Mouse (Mus musculus): ENCODE measurements around the gene Hvcn1. TPM values are rescaled to one million over a fixed set of nuclear protein-coding genes. Genes with fewer than 3 reads are reported as not detected.

Gene Hvcn1
- polyA plus RNA-seq, 1 experiment from 2014 or later = 1.8 TPM

DNA sequence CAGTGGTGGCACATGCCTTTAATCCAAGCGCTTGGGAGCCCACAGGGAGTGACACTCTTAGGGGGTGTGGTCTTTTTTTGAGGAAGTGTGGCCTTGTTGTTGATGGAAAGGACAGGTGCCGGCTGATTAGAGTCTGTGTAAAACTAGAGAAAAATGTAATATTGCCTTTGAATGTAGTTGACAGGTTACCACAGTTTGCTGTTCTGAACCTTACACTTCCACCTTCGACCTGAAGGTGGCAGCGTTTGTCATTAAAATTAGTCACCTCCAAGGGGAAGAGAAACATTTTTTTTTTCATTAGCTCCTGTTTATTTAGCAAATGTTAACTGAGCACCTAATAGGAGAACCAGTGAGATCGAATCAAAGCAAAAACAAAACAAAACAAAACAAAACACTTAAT lies 61.3 kb downstream of the Hvcn1 start:
- H3K4me2 ChIP-seq = no peak overlapping the region
- ATAC-seq (ENCODE audit: insufficient number of reproducible peaks, low FRiP score) = no peak
- H3K4me1 ChIP-seq (replicated peaks) = peaks cover 12% of the 10 kb centered on the region
- 23% methylated on average over 5 of the region's 5 CpGs for WGBS
- no peak overlapping the region for H3K27ac ChIP-seq (ENCODE audit: poor library complexity, severe bottlenecking)
- H3K27me3 ChIP-seq (replicated peaks) = no peaks in the 10 kb centered on the region
- no peaks in the 10 kb centered on the region for H3K36me3 ChIP-seq
- no peaks in the 10 kb centered on the region for H3K9me3 ChIP-seq (replicated peaks)
- H3K4me3 ChIP-seq = no peak overlapping the region
- H3K9ac ChIP-seq = no peak overlapping the region

DNA sequence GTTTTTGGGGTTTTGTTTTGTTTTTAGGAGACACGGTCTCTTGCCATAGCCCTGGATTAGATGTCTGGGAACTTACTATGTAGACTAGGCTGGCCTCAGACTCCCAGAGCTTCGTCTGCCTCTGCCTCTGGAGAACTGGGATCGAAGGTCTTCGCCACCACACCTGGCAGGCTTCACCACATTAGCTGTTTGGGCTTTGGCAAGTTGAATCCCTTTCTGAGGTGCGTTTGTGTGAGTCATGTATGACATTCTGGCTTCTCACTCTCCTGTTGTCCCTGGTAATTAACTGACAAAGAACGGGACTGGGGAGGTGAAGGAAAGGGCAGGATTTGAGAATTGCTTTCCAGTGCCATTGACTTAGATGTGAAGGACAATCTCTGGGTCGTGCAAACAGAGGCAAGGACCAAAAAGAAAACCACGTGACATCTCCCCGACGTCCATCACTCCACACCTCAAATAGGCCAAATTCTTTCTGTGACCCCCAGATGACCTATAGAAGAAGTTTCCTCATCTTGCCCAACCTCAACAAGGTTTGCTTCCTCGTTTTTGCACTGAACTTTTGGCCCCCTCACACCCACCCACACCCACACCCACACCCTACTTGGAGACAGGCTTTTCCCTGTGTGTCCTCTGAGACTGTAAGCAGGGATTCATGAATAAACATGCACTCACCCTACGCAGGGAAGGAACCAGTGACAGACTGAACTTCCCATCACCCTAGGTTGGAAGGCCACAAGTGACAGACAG lies 62.4 kb downstream of the Hvcn1 start:
- Histone ChIP-seq H3K4me2 (no peak overlapping the region), H3K27ac (ENCODE audit: poor library complexity, severe bottlenecking) (no peak overlapping the region), H3K4me1 (replicated peaks) (peaks cover 7% of the 10 kb centered on the region; the same call in 1 of the 2 replicates), H3K4me3 (no peak overlapping the region), H3K36me3 (no peaks in the 10 kb centered on the region), H3K9ac (no peak overlapping the region), H3K9me3 (replicated peaks) (no peaks in the 10 kb centered on the region), H3K27me3 (replicated peaks) (no peaks in the 10 kb centered on the region)
- WGBS = 55% methylated on average over 12 of the region's 12 CpGs
- no peak for ATAC-seq (ENCODE audit: insufficient number of reproducible peaks, low FRiP score)

DNA sequence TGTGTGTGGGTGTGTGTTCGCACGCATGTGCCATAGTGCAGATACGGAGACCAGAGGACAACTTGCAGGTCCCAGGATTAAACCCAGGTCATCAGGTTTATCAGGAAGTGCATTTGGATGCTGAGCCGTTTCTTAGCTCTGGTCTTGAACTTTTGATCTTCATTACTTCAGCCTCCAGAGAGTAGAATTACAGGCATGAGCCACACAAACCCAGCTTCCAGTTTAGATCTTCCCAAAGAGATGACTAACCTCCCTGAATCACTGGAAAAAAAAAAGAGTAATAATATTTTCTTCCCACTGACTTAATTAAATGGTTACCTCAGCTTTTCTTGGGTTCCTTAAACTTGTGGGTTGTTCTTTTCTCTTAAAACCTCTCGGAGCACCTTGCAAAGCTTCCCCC lies 66.2 kb downstream of the Hvcn1 start:
- Histone ChIP-seq H3K4me2 (no peak overlapping the region), H3K9me3 (replicated peaks) (no peaks in the 10 kb centered on the region), H3K4me1 (replicated peaks) (peaks cover 10% of the 10 kb centered on the region; the same call in 1 of the 2 replicates), H3K9ac (no peak overlapping the region), H3K27ac (ENCODE audit: poor library complexity, severe bottlenecking) (no peak overlapping the region), H3K27me3 (replicated peaks) (0 out of 2 replicates have a peak, but pooled peaks cover 3% of the 10 kb centered on the region), H3K4me3 (no peak overlapping the region), H3K36me3 (no peaks in the 10 kb centered on the region)
- ATAC-seq (ENCODE audit: insufficient number of reproducible peaks, low FRiP score) = no peak
- WGBS = 75% methylated on average over 5 of the region's 5 CpGs

DNA sequence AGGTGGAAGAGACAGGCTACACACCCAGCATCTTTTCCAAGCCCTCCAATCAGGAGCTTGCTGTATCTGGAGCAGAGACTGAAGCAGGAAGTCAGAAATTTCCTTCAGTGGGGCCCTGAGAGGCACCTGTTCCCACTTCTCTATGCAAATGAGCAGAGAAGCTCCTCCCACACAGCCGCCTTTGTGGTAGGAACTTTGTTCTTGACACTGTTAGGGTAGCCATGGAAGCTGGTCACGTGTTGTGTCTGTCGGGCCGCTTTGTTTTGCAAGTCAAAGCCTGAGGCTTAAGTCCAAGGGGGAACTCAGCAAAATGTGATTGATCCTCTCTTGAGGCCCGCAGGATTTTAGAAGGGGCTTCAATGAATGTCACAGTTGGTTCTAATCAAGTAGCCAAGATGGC lies 68.2 kb downstream of the Hvcn1 start:
- H3K9ac ChIP-seq = no peak overlapping the region
- no peak overlapping the region for H3K27ac ChIP-seq (ENCODE audit: poor library complexity, severe bottlenecking)
- H3K9me3 ChIP-seq (replicated peaks) = no peaks in the 10 kb centered on the region
- WGBS = 37% methylated on average over 5 of the region's 5 CpGs
- 0 out of 2 replicates have a peak, but pooled peaks cover 3% of the 10 kb centered on the region for H3K27me3 ChIP-seq (replicated peaks)
- no peaks in the 10 kb centered on the region for H3K36me3 ChIP-seq
- no peak overlapping the region for H3K4me2 ChIP-seq
- ATAC-seq (ENCODE audit: insufficient number of reproducible peaks, low FRiP score) = no peak
- H3K4me3 ChIP-seq = no peak overlapping the region
- 0 out of 2 replicates have a peak, but pooled peaks cover 3% of the 10 kb centered on the region for H3K4me1 ChIP-seq (replicated peaks)

- Histone ChIP-seq H3K27me3 (replicated peaks) (0 out of 2 replicates have a peak, but pooled peaks cover 3% of the 10 kb centered on the region), H3K9ac (no peak overlapping the region), H3K4me3 (no peak overlapping the region), H3K36me3 (no peaks in the 10 kb centered on the region), H3K4me2 (no peak overlapping the region), H3K9me3 (replicated peaks) (no peaks in the 10 kb centered on the region), H3K27ac (ENCODE audit: poor library complexity, severe bottlenecking) (no peak overlapping the region), H3K4me1 (replicated peaks) (peaks cover 19% of the 10 kb centered on the region)
- 83% methylated on average over 7 of the region's 7 CpGs for WGBS
- ATAC-seq (ENCODE audit: insufficient number of reproducible peaks, low FRiP score) = no peak
These were observed 72.3 kb downstream of the Hvcn1 start for GRCm38 (mm10) chr5:122278946-122279345.

DNA sequence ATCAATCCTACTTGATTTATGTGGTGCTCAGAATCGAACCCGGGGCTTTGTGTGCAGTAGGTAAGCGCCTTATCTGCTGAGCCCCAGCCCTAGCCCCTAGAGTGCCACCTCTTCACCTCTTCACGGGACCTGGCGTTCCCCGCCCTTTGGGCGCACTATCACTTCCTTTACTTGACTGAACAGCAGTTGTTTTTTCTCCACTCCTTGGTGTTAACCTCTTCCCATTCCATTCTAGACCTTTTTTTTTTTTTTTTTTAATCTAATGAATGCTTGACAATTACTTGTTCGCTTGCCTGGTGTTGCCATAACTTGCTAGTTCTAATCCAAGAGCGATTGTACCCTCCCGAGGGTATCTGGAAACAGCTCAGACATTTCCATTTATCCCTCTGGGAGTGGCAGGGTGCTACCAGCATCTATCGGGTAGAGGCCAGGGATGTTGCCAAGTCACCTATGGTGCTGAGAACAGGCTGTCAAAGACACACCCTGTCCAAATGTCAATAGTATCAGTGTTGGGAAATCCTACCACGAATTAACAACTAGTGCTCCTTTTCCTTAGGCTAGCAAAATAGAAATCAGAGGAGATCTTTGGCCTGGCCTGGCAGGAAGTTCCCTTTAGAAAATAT lies 73.3 kb downstream of the Hvcn1 start:
- 69% methylated on average over 12 of the region's 12 CpGs for WGBS
- Histone ChIP-seq H3K27me3 (replicated peaks) (0 out of 2 replicates have a peak, but pooled peaks cover 3% of the 10 kb centered on the region), H3K4me1 (replicated peaks) (peaks cover 16% of the 10 kb centered on the region), H3K4me2 (peak overlapping the region; percentile 55; the same call in 1 of the 2 replicates), H3K4me3 (no peak overlapping the region), H3K27ac (ENCODE audit: poor library complexity, severe bottlenecking) (no peak overlapping the region), H3K9ac (no peak overlapping the region), H3K36me3 (no peaks in the 10 kb centered on the region), H3K9me3 (replicated peaks) (no peaks in the 10 kb centered on the region)
- no peak for ATAC-seq (ENCODE audit: insufficient number of reproducible peaks, low FRiP score)

DNA sequence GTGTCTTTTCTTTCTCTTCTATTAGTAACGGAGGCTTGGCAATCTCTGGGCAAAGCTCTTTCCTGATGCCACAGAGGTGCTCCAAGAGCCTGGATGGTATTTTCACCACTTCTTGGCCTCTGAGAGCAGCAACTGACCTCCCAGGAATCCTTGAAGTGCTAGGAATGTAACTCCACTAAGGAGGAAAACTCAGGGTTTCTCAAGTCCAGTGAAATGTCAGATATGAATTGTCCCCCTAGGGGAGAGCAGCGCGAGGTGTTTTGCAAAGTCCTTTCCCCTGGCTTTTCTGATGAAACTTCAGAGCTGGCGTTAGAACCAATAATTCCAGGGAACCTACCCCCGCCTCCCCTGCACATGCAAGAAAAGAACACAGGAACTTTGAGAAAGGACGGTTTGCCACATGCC lies 73.8 kb downstream of the Hvcn1 start:
- H3K4me3 ChIP-seq = no peak overlapping the region
- H3K4me1 ChIP-seq (replicated peaks) = peaks cover 20% of the 10 kb centered on the region
- 0 out of 2 replicates have a peak overlapping the region, but pooled peaks have one; percentile 9 for H3K9ac ChIP-seq

DNA sequence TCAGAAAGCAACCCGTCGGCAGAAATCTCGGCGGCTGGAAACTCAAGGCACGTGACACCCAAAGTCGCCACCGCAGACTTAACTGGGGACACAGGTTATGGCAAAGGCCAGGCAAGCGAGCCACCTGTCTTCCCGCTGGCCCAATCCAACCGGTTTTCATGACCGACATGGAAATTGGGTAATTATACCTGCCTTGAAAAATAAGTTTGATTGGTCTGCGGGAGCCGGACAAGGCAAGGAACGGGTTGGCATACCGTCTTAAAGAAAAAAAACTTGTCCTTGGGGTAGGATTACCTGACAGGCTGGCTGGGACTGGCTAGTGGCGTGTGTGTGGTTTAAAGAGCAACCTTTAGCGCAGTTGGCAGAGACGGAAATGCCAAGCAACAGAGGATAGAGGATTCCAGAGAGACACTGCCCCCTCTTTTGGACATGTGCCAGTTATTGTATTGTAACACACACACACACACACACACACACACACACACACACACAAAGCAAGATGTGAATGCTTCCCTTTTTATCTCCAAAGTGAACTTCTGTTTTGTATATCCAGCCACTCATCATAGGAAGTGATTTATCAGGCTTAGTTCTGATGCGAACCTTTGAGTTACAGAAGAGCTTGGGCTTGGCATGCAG lies 74.3 kb downstream of the Hvcn1 start:
- no peak for ATAC-seq (ENCODE audit: insufficient number of reproducible peaks, low FRiP score)
- H3K27me3 ChIP-seq (replicated peaks) = no peaks in the 10 kb centered on the region
- WGBS = 28% methylated on average over 19 of the region's 19 CpGs
- H3K9me3 ChIP-seq (replicated peaks) = no peaks in the 10 kb centered on the region
- no peak overlapping the region for H3K27ac ChIP-seq (ENCODE audit: poor library complexity, severe bottlenecking)
- H3K4me1 ChIP-seq (replicated peaks) = peaks cover 25% of the 10 kb centered on the region
- 0 out of 2 replicates have a peak overlapping the region, but pooled peaks have one; percentile 9 for H3K9ac ChIP-seq
- peak overlapping the region; percentile 55 for H3K4me2 ChIP-seq
- H3K36me3 ChIP-seq = no peaks in the 10 kb centered on the region
- no peak overlapping the region for H3K4me3 ChIP-seq

More for the DNA sequence above, 73.8 kb downstream of the Hvcn1 start:
- 18% methylated on average over 6 of the region's 6 CpGs for WGBS
- no peaks in the 10 kb centered on the region for H3K9me3 ChIP-seq (replicated peaks)
- H3K27me3 ChIP-seq (replicated peaks) = no peaks in the 10 kb centered on the region
- no peaks in the 10 kb centered on the region for H3K36me3 ChIP-seq
- H3K27ac ChIP-seq (ENCODE audit: poor library complexity, severe bottlenecking) = no peak overlapping the region
- no peak for ATAC-seq (ENCODE audit: insufficient number of reproducible peaks, low FRiP score)
- H3K4me2 ChIP-seq = peak overlapping the region; percentile 55

- H3K9me3 ChIP-seq (replicated peaks) = no peaks in the 10 kb centered on the region
- peak overlapping the region; percentile 99 for H3K4me2 ChIP-seq
- peak overlapping the region; percentile 85; the same call in 1 of the 2 replicates for H3K4me3 ChIP-seq
- H3K36me3 ChIP-seq = peaks cover 12% of the 10 kb centered on the region
- no peak for ATAC-seq (ENCODE audit: insufficient number of reproducible peaks, low FRiP score)
- H3K27me3 ChIP-seq (replicated peaks) = no peaks in the 10 kb centered on the region
- peaks cover 40% of the 10 kb centered on the region for H3K4me1 ChIP-seq (replicated peaks)
- WGBS = 24% methylated on average over 2 of the region's 2 CpGs
- H3K9ac ChIP-seq = no peak overlapping the region
- no peak overlapping the region for H3K27ac ChIP-seq (ENCODE audit: poor library complexity, severe bottlenecking)
These were observed 77.2 kb downstream of the Hvcn1 start for GRCm38 (mm10) chr5:122283828-122284182.

DNA sequence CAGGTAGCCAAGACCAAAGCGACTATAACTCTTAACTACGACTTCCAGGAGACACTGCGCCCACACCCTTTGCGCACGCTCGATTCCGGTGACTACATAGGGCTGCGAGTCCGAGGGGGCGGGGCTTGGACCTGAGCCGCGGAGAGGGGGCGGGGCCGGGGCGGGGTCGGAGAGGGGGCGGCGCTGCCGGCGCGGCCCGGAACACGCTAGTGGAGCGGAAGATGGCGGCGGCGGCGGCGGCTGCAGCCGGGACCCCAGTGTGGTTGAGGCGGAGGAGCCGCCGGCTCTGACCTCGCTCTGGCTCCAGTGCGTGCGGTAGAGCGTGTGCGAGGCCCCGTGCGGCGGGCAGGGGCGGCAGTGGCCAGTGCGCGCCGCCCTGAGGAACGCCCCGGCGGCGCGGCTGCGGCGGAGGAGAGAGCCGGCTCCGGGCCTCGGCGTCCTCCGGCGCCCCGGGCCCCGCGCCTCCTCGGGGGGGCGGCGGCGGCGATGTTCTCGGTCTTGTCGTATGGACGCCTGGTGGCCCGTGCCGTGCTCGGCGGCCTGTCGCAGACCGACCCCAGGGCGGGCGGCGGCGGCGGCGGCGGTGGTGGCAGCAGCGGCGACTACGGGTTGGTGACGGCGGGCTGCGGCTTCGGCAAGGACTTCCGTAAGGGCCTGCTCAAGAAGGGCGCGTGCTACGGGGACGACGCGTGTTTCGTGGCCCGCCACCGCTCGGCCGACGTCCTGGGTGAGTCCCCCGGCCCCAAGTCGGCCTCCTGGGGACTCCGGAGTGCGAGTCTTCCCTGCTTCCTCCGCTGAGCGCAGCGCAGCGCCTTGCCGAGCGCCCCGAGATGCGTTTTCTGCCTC lies 77.8 kb downstream of the Hvcn1 start, which contains the start of gene Pptc7:
Gene Pptc7 (plus strand): TSS at position 183 of the 846 bp plus-strand sequence.
- no peaks in the 10 kb centered on the region for H3K27me3 ChIP-seq (replicated peaks)
- peak within 1 kb of the TSS; percentile 85 for H3K4me3 ChIP-seq
- no peaks in the 10 kb centered on the region for H3K9me3 ChIP-seq (replicated peaks)
- peak within 1 kb of the TSS; percentile 87 for H3K27ac ChIP-seq (ENCODE audit: poor library complexity, severe bottlenecking)
- H3K9ac ChIP-seq = peak within 1 kb of the TSS; percentile 97
- peaks cover 17% of the 10 kb centered on the region for H3K36me3 ChIP-seq
- WGBS = under 1% methylated on average over 106 of the region's 114 CpGs
- peak within 1 kb of the TSS; percentile 99 for H3K4me2 ChIP-seq
- H3K4me1 ChIP-seq (replicated peaks) = peaks cover 40% of the 10 kb centered on the region
- peak; percentile 91 for ATAC-seq (ENCODE audit: insufficient number of reproducible peaks, low FRiP score)
